Mouse (Mus musculus): ENCODE results near the gene Ankrd55. TPM values are rescaled to one million over a fixed set of nuclear protein-coding genes. Genes with fewer than 3 reads are reported as not detected.

Gene Ankrd55
- total and polyA plus RNA-seq, 3 experiments = 1.1 to 2.2 (median 1.1) TPM

DNA sequence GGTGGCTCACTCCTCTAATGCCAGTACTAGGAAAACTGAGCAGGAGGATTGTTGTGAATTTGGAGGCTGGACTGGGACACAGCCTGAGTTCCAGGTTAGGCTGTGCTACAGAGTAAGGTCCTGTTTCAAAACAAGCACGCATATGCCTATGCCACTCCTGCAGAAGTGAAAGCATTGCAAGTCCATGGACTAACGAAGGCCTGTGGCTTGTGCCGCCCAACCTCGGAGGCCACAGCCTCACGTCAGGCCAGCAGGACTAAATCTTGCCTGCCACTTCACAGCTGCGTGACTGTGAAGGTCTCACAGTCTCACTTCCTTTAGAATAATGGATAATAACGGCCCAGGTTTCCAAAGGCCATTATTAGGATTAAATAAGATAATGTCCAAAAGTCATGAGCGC lies 125.4 kb downstream of the Ankrd55 start:
- Histone ChIP-seq H3K4me3 (replicated peaks in 1 of 3; ENCODE audit: low read depth in 2 of 3, low read length in 2 of 3, poor library complexity in 1 of 3) (no peak overlapping the region), H3K4me1 (ENCODE audit: control insufficient read depth in 1 of 2, insufficient read depth in 2 of 2) (peaks cover 4 to 30% of the 10 kb centered on the region in 2 experiments), H3K27ac (ENCODE audit: insufficient read depth, low read depth) (no peak overlapping the region), H3K79me2 (replicated peaks; ENCODE audit: control insufficient read depth, extremely low read depth, insufficient read depth, poor library complexity, severe bottlenecking) (no peaks in the 10 kb centered on the region), H3K9me3 (replicated peaks; ENCODE audit: low read length) (peaks cover 6% of the 10 kb centered on the region), H3K4me2 (ENCODE audit: insufficient read depth, low read depth, poor library complexity, severe bottlenecking) (no peak overlapping the region), H3K9ac (ENCODE audit: insufficient read depth, low read depth) (no peak overlapping the region), H3K27me3 (replicated peaks) (no peaks in the 10 kb centered on the region), H3K36me3 (replicated peaks in 1 of 2; ENCODE audit: control insufficient read depth in 1 of 2, insufficient read depth in 1 of 2, low read length in 1 of 2) (no peaks in the 10 kb centered on the region)
- in situ Hi-C loops (cut with MboI; ENCODE audit: low pct_ligation_motif_present, low pct_unique_long_range_greater_than_20kb, low sequenced_read_pairs) (no loop called here), dilution Hi-C loops (cut with MboI; ENCODE audit: extremely low pct_ligation_motif_present, extremely low pct_unique_long_range_greater_than_20kb, low sequenced_read_pairs) (no loop called here)
- DNase-seq (ENCODE audit: extremely low read depth) = no peak
- no peak for TF ChIP-seq MXI1 (IDR thresholded peaks at IDR 0.05; ENCODE audit: low read depth, low read length)
- no peak for TF ChIP-seq RCOR1 (conservative IDR thresholded peaks at IDR 0.05; ENCODE audit: low read depth, low read length)
- TF ChIP-seq ZKSCAN1 (IDR thresholded peaks at IDR 0.05; ENCODE audit: borderline replicate concordance, low read depth, low read length) = no peak
- TF ChIP-seq EP300 (IDR thresholded peaks at IDR 0.05; ENCODE audit: low read length) = no peak
- TF ChIP-seq JUN (IDR thresholded peaks at IDR 0.05; ENCODE audit: insufficient read depth, low read depth, low read length) = no peak
- no peak for TF ChIP-seq JUND (conservative IDR thresholded peaks at IDR 0.05; ENCODE audit: low read depth, low read length)
- no peak for TF ChIP-seq RAD21 (IDR thresholded peaks at IDR 0.05; ENCODE audit: low read depth, low read length)
- TF ChIP-seq MAX (IDR thresholded peaks at IDR 0.05; ENCODE audit: low read length) = no peak
- TF ChIP-seq CHD2 (IDR thresholded peaks at IDR 0.05; ENCODE audit: low read length) = no peak
- no peak for TF ChIP-seq USF2 (conservative IDR thresholded peaks at IDR 0.05; ENCODE audit: low read depth, low read length)
- TF ChIP-seq POLR2AphosphoS2 (IDR thresholded peaks at IDR 0.05; ENCODE audit: low read depth, low read length) = no peak
- TF ChIP-seq ZC3H11A (IDR thresholded peaks at IDR 0.05; ENCODE audit: low read depth, low read length) = no peak
- no peak for TF ChIP-seq BHLHE40 (IDR thresholded peaks at IDR 0.05; ENCODE audit: low read depth, low read length)
- TF ChIP-seq MEF2A (IDR thresholded peaks at IDR 0.05; ENCODE audit: borderline replicate concordance, low read depth, low read length) = no peak

DNA sequence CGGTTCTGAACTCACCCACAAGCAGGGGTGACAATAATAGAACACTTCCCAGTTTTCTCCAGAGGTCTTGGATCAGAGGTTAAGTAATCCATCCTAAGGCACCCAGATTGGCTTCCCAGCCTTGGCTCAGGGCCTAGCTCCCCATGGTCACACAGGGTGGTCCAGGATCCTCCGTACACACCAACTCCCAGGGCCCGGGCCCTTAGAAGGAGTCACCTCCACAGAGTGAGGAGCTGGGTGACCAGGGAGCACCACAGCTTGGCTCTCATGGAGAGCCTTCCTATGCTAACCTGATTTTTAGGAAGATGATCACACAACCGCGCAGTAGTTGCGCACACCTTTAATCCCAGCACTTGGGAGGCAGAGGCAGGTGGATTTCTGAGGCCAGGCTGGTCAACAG lies 127.6 kb downstream of the Ankrd55 start:
- H3K4me1 ChIP-seq (ENCODE audit: control insufficient read depth in 1 of 2, insufficient read depth in 2 of 2) = peaks cover 4 to 28% of the 10 kb centered on the region in 2 experiments
- dilution Hi-C loops (cut with MboI; ENCODE audit: extremely low pct_ligation_motif_present, extremely low pct_unique_long_range_greater_than_20kb, low sequenced_read_pairs) = no loop called here
- no peak overlapping the region for H3K4me3 ChIP-seq (replicated peaks in 1 of 3; ENCODE audit: low read depth in 2 of 3, low read length in 2 of 3, poor library complexity in 1 of 3)
- H3K36me3 ChIP-seq (replicated peaks in 1 of 2; ENCODE audit: control insufficient read depth in 1 of 2, insufficient read depth in 1 of 2, low read length in 1 of 2) = no peaks in the 10 kb centered on the region
- TF ChIP-seq POLR2A (IDR thresholded peaks at IDR 0.05; ENCODE audit: low read depth, low read length) (no peak), CTCF (conservative IDR thresholded peaks at IDR 0.05 in 1 of 2, IDR thresholded peaks at IDR 0.05 in 1 of 2; ENCODE audit: low read depth in 2 of 2, low read length in 2 of 2) (no peak), MYC (IDR thresholded peaks at IDR 0.05; ENCODE audit: low read depth, low read length) (no peak), NRF1 (IDR thresholded peaks at IDR 0.05; ENCODE audit: low read depth, low read length) (no peak), ZKSCAN1 (IDR thresholded peaks at IDR 0.05; ENCODE audit: borderline replicate concordance, low read depth, low read length) (no peak), USF2 (conservative IDR thresholded peaks at IDR 0.05; ENCODE audit: low read depth, low read length) (no peak), TCF12 (IDR thresholded peaks at IDR 0.05; ENCODE audit: low read depth, low read length) (no peak), TBP (conservative IDR thresholded peaks at IDR 0.05; ENCODE audit: low read depth, low read length) (no peak)
- peak overlapping the region; percentile 65; the same call in 1 of the 2 replicates for H3K4me2 ChIP-seq (ENCODE audit: insufficient read depth, low read depth, poor library complexity, severe bottlenecking)
- H3K9ac ChIP-seq (ENCODE audit: insufficient read depth, low read depth) = no peak overlapping the region
- no peaks in the 10 kb centered on the region for H3K79me2 ChIP-seq (replicated peaks; ENCODE audit: control insufficient read depth, extremely low read depth, insufficient read depth, poor library complexity, severe bottlenecking)
- no peak for DNase-seq (ENCODE audit: extremely low read depth)
- in situ Hi-C loops (cut with MboI; ENCODE audit: low pct_ligation_motif_present, low pct_unique_long_range_greater_than_20kb, low sequenced_read_pairs) = no loop called here
- no peaks in the 10 kb centered on the region for H3K27me3 ChIP-seq (replicated peaks)
- no peak overlapping the region for H3K27ac ChIP-seq (ENCODE audit: insufficient read depth, low read depth)
- H3K9me3 ChIP-seq (replicated peaks; ENCODE audit: low read length) = peaks cover 6% of the 10 kb centered on the region
